Mouse (Mus musculus): ENCODE data around the gene Gm20388. TPM values are rescaled to one million over a fixed set of nuclear protein-coding genes. Genes with fewer than 3 reads are reported as not detected.
"Not testable (repeated sequence)": the region's sequence is repeated elsewhere in the genome, so short reads cannot be mapped to it uniquely, and the experiment has no call there.

Gm20388 gene
- polyA plus RNA-seq, 1 experiment from 2014 or later, result not detected

- WGBS, result 13% methylated on average over 20 of the region's 20 CpGs
- no peaks in the 10 kb centered on the region for H3K27me3 ChIP-seq
- ATAC-seq (ENCODE audit: insufficient number of reproducible peaks, insufficient read depth, low FRiP score, low TSS enrichment, low read depth), result no peak
- peak overlapping the region; percentile 93 for H3K9ac ChIP-seq
- peak overlapping the region; percentile 84 for H3K4me3 ChIP-seq
- H3K36me3 ChIP-seq, result peaks cover 31% of the 10 kb centered on the region
- peak overlapping the region; percentile 66 for H3K27ac ChIP-seq
- no peaks in the 10 kb centered on the region for H3K9me3 ChIP-seq
- peaks cover 26% of the 10 kb centered on the region for H3K4me1 ChIP-seq
- H3K4me2 ChIP-seq, result peak overlapping the region; percentile 90
These were observed 1680.8 kb downstream of the Gm20388 start for GRCm38 (mm10) chr8:121591178-121592066.

GRCm38 (mm10) chr8:121593293-121593692 is 1682.7 kb downstream of the Gm20388 start:
- 0 out of 2 replicates have a peak overlapping the region, but pooled peaks have one; percentile 11 for H3K9ac ChIP-seq
- H3K36me3 ChIP-seq, result peaks cover 46% of the 10 kb centered on the region
- H3K27ac ChIP-seq, result no peak overlapping the region
- no peak for ATAC-seq (ENCODE audit: insufficient number of reproducible peaks, insufficient read depth, low FRiP score, low TSS enrichment, low read depth)
- no peaks in the 10 kb centered on the region for H3K9me3 ChIP-seq
- WGBS, result 87% methylated on average over 5 of the region's 5 CpGs
- H3K4me3 ChIP-seq, result 0 out of 2 replicates have a peak overlapping the region, but pooled peaks have one; percentile 1
- peaks cover 26% of the 10 kb centered on the region for H3K4me1 ChIP-seq
- H3K4me2 ChIP-seq, result no peak overlapping the region
- no peaks in the 10 kb centered on the region for H3K27me3 ChIP-seq

- Histone ChIP-seq H3K27ac (no peak overlapping the region), H3K4me2 (no peak overlapping the region), H3K9me3 (no peaks in the 10 kb centered on the region), H3K36me3 (peaks cover 48% of the 10 kb centered on the region), H3K27me3 (no peaks in the 10 kb centered on the region), H3K4me3 (no peak overlapping the region), H3K4me1 (peaks cover 26% of the 10 kb centered on the region), H3K9ac (no peak overlapping the region)
- no peak for ATAC-seq (ENCODE audit: insufficient number of reproducible peaks, insufficient read depth, low FRiP score, low TSS enrichment, low read depth)
- 65% methylated on average over 9 of the region's 9 CpGs for whole genome bisulfite sequencing
These were observed 1683.3 kb downstream of the Gm20388 start for GRCm38 (mm10) chr8:121593983-121594382.

- H3K27me3 ChIP-seq; H3K4me3 ChIP-seq; H3K9me3 ChIP-seq; H3K9ac ChIP-seq; H3K4me1 ChIP-seq; ATAC-seq (ENCODE audit: insufficient number of reproducible peaks, insufficient read depth, low FRiP score, low TSS enrichment, low read depth); H3K27ac ChIP-seq; H3K4me2 ChIP-seq: not testable (repeated sequence)
- peaks cover 82% of the 10 kb centered on the region for H3K36me3 ChIP-seq
- 80% methylated on average over 2 of the region's 2 CpGs for WGBS
These were observed 1686.9 kb downstream of the Gm20388 start for GRCm38 (mm10) chr8:121597492-121597891.

GRCm38 (mm10) chr8:121598190-121598589 is 1687.5 kb downstream of the Gm20388 start:
- Histone ChIP-seq H3K27me3 (no peaks in the 10 kb centered on the region), H3K9ac (no peak overlapping the region), H3K4me3 (no peak overlapping the region), H3K36me3 (peaks cover 88% of the 10 kb centered on the region), H3K9me3 (no peaks in the 10 kb centered on the region), H3K27ac (no peak overlapping the region), H3K4me2 (no peak overlapping the region), H3K4me1 (no peaks in the 10 kb centered on the region)
- ATAC-seq (ENCODE audit: insufficient number of reproducible peaks, insufficient read depth, low FRiP score, low TSS enrichment, low read depth), result no peak
- 91% methylated on average over 7 of the region's 7 CpGs for WGBS

GRCm38 (mm10) chr8:121598892-121599291 is 1688.3 kb downstream of the Gm20388 start:
- H3K9ac ChIP-seq, result no peak overlapping the region
- no peak overlapping the region for H3K4me2 ChIP-seq
- ATAC-seq (ENCODE audit: insufficient number of reproducible peaks, insufficient read depth, low FRiP score, low TSS enrichment, low read depth), result peak; percentile 74
- H3K4me3 ChIP-seq, result no peak overlapping the region
- no peaks in the 10 kb centered on the region for H3K27me3 ChIP-seq
- H3K27ac ChIP-seq, result no peak overlapping the region
- H3K4me1 ChIP-seq, result no peaks in the 10 kb centered on the region
- 29% methylated on average over 7 of the region's 7 CpGs for WGBS
- no peaks in the 10 kb centered on the region for H3K9me3 ChIP-seq
- H3K36me3 ChIP-seq, result peaks cover 88% of the 10 kb centered on the region

GRCm38 (mm10) chr8:121599842-121600241 is 1689.2 kb downstream of the Gm20388 start:
- H3K4me2 ChIP-seq, result no peak overlapping the region
- peaks cover 88% of the 10 kb centered on the region for H3K36me3 ChIP-seq
- no peak overlapping the region for H3K9ac ChIP-seq
- no peaks in the 10 kb centered on the region for H3K27me3 ChIP-seq
- 91% methylated on average over 14 of the region's 14 CpGs for WGBS
- no peaks in the 10 kb centered on the region for H3K9me3 ChIP-seq
- no peaks in the 10 kb centered on the region for H3K4me1 ChIP-seq
- no peak overlapping the region for H3K27ac ChIP-seq
- H3K4me3 ChIP-seq, result no peak overlapping the region
- no peak for ATAC-seq (ENCODE audit: insufficient number of reproducible peaks, insufficient read depth, low FRiP score, low TSS enrichment, low read depth)

GRCm38 (mm10) chr8:121602411-121602810 is 1691.8 kb downstream of the Gm20388 start:
- H3K27ac ChIP-seq, result no peak overlapping the region; the same call in 1 of the 2 replicates
- H3K9ac ChIP-seq, result no peak overlapping the region
- no peak for ATAC-seq (ENCODE audit: insufficient number of reproducible peaks, insufficient read depth, low FRiP score, low TSS enrichment, low read depth)
- 95% methylated on average over 12 of the region's 12 CpGs for WGBS
- H3K9me3 ChIP-seq, result no peaks in the 10 kb centered on the region
- peaks cover 92% of the 10 kb centered on the region for H3K36me3 ChIP-seq
- H3K4me2 ChIP-seq, result no peak overlapping the region
- H3K27me3 ChIP-seq, result no peaks in the 10 kb centered on the region
- no peak overlapping the region for H3K4me3 ChIP-seq
- no peaks in the 10 kb centered on the region for H3K4me1 ChIP-seq

GRCm38 (mm10) chr8:121602860-121603259 is 1692.2 kb downstream of the Gm20388 start:
- 26% methylated on average over 3 of the region's 3 CpGs for WGBS
- no peak overlapping the region for H3K4me3 ChIP-seq
- H3K9me3 ChIP-seq, result no peaks in the 10 kb centered on the region
- H3K4me1 ChIP-seq, result no peaks in the 10 kb centered on the region
- no peak for ATAC-seq (ENCODE audit: insufficient number of reproducible peaks, insufficient read depth, low FRiP score, low TSS enrichment, low read depth)
- H3K4me2 ChIP-seq, result no peak overlapping the region
- H3K27me3 ChIP-seq, result no peaks in the 10 kb centered on the region
- H3K27ac ChIP-seq, result no peak overlapping the region
- H3K9ac ChIP-seq, result no peak overlapping the region
- H3K36me3 ChIP-seq, result peaks cover 92% of the 10 kb centered on the region

GRCm38 (mm10) chr8:121603801-121604200 is 1693.2 kb downstream of the Gm20388 start:
- Histone ChIP-seq H3K9ac (no peak overlapping the region), H3K9me3 (no peaks in the 10 kb centered on the region), H3K4me1 (no peaks in the 10 kb centered on the region), H3K4me2 (no peak overlapping the region), H3K27me3 (no peaks in the 10 kb centered on the region), H3K36me3 (peaks cover 96% of the 10 kb centered on the region), H3K27ac (no peak overlapping the region), H3K4me3 (no peak overlapping the region)
- WGBS, result 93% methylated on average over 12 of the region's 12 CpGs
- no peak for ATAC-seq (ENCODE audit: insufficient number of reproducible peaks, insufficient read depth, low FRiP score, low TSS enrichment, low read depth)

- Histone ChIP-seq H3K9ac (no peak overlapping the region), H3K27ac (no peak overlapping the region), H3K4me3 (no peak overlapping the region), H3K9me3 (no peaks in the 10 kb centered on the region), H3K36me3 (peaks cover 88% of the 10 kb centered on the region), H3K27me3 (no peaks in the 10 kb centered on the region), H3K4me1 (no peaks in the 10 kb centered on the region), H3K4me2 (no peak overlapping the region)
- no peak for ATAC-seq (ENCODE audit: insufficient number of reproducible peaks, insufficient read depth, low FRiP score, low TSS enrichment, low read depth)
- 91% methylated on average over 5 of the region's 5 CpGs for WGBS
These were observed 1697.0 kb downstream of the Gm20388 start for GRCm38 (mm10) chr8:121607661-121608060.

GRCm38 (mm10) chr8:121609251-121609650 is 1698.6 kb downstream of the Gm20388 start:
- no peak overlapping the region for H3K4me2 ChIP-seq
- no peak overlapping the region for H3K27ac ChIP-seq
- WGBS, result 93% methylated on average over 15 of the region's 15 CpGs
- H3K9me3 ChIP-seq, result no peaks in the 10 kb centered on the region
- peaks cover 73% of the 10 kb centered on the region for H3K36me3 ChIP-seq
- H3K4me3 ChIP-seq, result no peak overlapping the region
- no peak overlapping the region for H3K9ac ChIP-seq
- H3K27me3 ChIP-seq, result no peaks in the 10 kb centered on the region
- no peak for ATAC-seq (ENCODE audit: insufficient number of reproducible peaks, insufficient read depth, low FRiP score, low TSS enrichment, low read depth)
- no peaks in the 10 kb centered on the region for H3K4me1 ChIP-seq
